Mouse (Mus musculus): ENCODE measurements around the gene Plcd3.

DNA sequence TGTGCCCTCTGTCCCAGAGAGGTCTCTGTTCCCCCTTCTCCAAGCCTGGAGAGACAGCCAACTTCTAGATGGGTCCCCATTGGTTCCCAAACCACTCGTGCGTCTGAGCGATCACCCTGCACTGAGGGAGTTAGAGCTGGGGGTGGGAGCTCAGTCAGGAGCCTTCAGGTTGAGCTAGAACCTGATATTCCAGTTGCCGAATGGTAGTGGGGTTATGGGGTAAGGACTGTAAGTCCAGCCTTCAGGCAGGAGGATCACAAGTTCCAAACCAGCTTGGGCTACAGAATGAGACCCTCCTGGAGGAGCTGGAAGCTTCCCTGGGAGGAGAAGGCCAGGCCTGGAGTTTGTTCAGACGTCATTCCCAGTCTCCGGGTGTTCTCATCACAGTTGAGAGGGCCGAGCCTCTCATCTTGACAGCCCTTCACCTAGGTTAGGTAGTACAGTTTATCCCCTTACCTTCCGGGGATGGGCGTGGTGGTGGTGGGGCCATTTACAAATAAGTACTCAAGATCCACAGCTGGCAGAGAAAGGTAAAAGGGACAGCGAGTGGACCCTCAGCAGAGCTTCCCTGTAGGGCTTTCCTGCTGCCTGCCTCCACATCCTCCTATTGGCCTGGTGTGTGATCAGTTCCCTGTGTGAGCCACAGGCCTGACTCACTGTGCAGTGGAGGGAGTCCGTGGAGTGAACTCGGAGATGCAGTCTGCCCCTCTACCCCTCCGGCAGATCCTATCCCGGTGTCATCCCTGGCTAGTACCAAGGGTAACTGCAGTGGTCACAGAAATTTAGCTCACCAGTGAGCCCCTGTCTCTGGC lies 38.7 kb upstream of the Plcd3 start:
- no peak for TF ChIP-seq CTCF (IDR thresholded peaks at IDR 0.05; ENCODE audit: borderline replicate concordance, insufficient read depth, low read depth, low read length)
- no peak for TF ChIP-seq POLR2A (IDR thresholded peaks at IDR 0.05; ENCODE audit: borderline replicate concordance, insufficient read depth, low read length)
